Mouse (Mus musculus): ENCODE measurements around the gene Fam163b. TPM values are rescaled to one million over a fixed set of nuclear protein-coding genes. Genes with fewer than 3 reads are reported as not detected.

Gene Fam163b
- polyA plus RNA-seq, 1 experiment from 2014 or later, result 7.1 TPM

Other genes with a start within 250 kb of the Fam163b start
- 29.1 and 32.1 TPM in 2 replicates for gene Surf6, start 239.6 kb downstream of the Fam163b start, polyA plus RNA-seq (2015; fragmentation: Nextera tagmentation; extraction: Ambion mirVana)
- gene Med22, start 231.8 kb downstream of the Fam163b start, polyA plus RNA-seq (2015; fragmentation: Nextera tagmentation; extraction: Ambion mirVana), result 177 and 180 TPM in 2 replicates
- 494 and 501 TPM in 2 replicates for gene Rpl7a, start 231.7 kb downstream of the Fam163b start, polyA plus RNA-seq (2015; fragmentation: Nextera tagmentation; extraction: Ambion mirVana)
- gene Surf2, start 226.1 kb downstream of the Fam163b start, polyA plus RNA-seq (2015; fragmentation: Nextera tagmentation; extraction: Ambion mirVana), result 59.7 and 62.0 TPM in 2 replicates
- gene Surf1, start 226.0 kb downstream of the Fam163b start, polyA plus RNA-seq (2015; fragmentation: Nextera tagmentation; extraction: Ambion mirVana), result 69.9 and 82.1 TPM in 2 replicates
- 110 and 112 TPM in 2 replicates for gene Surf4, start 208.6 kb downstream of the Fam163b start, polyA plus RNA-seq (2015; fragmentation: Nextera tagmentation; extraction: Ambion mirVana)
- 0.36 TPM in 1 of 2 replicates, not detected in the other for gene Stkld1, start 208.4 kb downstream of the Fam163b start, polyA plus RNA-seq (2015; fragmentation: Nextera tagmentation; extraction: Ambion mirVana)
- 39.5 and 40.2 TPM in 2 replicates for gene Rexo4, start 178.1 kb downstream of the Fam163b start, polyA plus RNA-seq (2015; fragmentation: Nextera tagmentation; extraction: Ambion mirVana)
- gene Adamts13, start 169.1 kb downstream of the Fam163b start, polyA plus RNA-seq (2015; fragmentation: Nextera tagmentation; extraction: Ambion mirVana), result 0.38 TPM in 1 of 2 replicates, not detected in the other
- 109 and 125 TPM in 2 replicates for gene Cacfd1, start 132.6 kb downstream of the Fam163b start, polyA plus RNA-seq (2015; fragmentation: Nextera tagmentation; extraction: Ambion mirVana)
- gene Slc2a6, start 114.5 kb downstream of the Fam163b start, polyA plus RNA-seq (2015; fragmentation: Nextera tagmentation; extraction: Ambion mirVana), result 6.1 and 7.1 TPM in 2 replicates
- not detected in 2 replicates for gene Mymk, start 70.3 kb downstream of the Fam163b start, polyA plus RNA-seq (2015; fragmentation: Nextera tagmentation; extraction: Ambion mirVana)
- 11.6 and 14.2 TPM in 2 replicates for gene Adamtsl2, start 63.1 kb downstream of the Fam163b start, polyA plus RNA-seq (2015; fragmentation: Nextera tagmentation; extraction: Ambion mirVana)
- gene Dbh, start 22.7 kb upstream of the Fam163b start, polyA plus RNA-seq (2015; fragmentation: Nextera tagmentation; extraction: Ambion mirVana), result not detected in 2 replicates
- gene Sardh, start 105.8 kb upstream of the Fam163b start, polyA plus RNA-seq (2015; fragmentation: Nextera tagmentation; extraction: Ambion mirVana), result 4.1 and 5.8 TPM in 2 replicates

Measured in forebrain, embryonic 16.5 days (tissue).